Mouse (Mus musculus): ENCODE measurements around the gene Gabrg3. TPM values are rescaled to one million over a fixed set of nuclear protein-coding genes. Genes with fewer than 3 reads are reported as not detected.

Gabrg3 gene
- polyA plus RNA-seq, 1 experiment, result not detected

GRCm38 (mm10) chr7:57384112-57384511, 2.9 kb downstream of the Gabrg3 start:
- Histone ChIP-seq H3K27me3 (ENCODE audit: control insufficient read depth) (peaks cover 15% of the 10 kb centered on the region), H3K36me3 (ENCODE audit: control insufficient read depth) (no peaks in the 10 kb centered on the region)
- TF ChIP-seq TAL1 (IDR thresholded peaks at IDR 0.05; ENCODE audit: low read length) (no peak), GATA1 (IDR thresholded peaks at IDR 0.05; ENCODE audit: low read length) (no peak)

GRCm38 (mm10) chr7:57366013-57366390, 21.0 kb downstream of the Gabrg3 start:
- TF ChIP-seq TAL1 (IDR thresholded peaks at IDR 0.05; ENCODE audit: low read length) (no peak), GATA1 (IDR thresholded peaks at IDR 0.05; ENCODE audit: low read length) (no peak)
- H3K4me3 ChIP-seq (replicated peaks), result no peak overlapping the region

More at GRCm38 (mm10) chr7:57384112-57384511, 2.9 kb downstream of the Gabrg3 start:
- Histone ChIP-seq H3K4me3 (replicated peaks) (no peak overlapping the region), H3K4me1 (ENCODE audit: control insufficient read depth) (no peaks in the 10 kb centered on the region), H3K9me3 (ENCODE audit: control insufficient read depth, low read length) (no peaks in the 10 kb centered on the region; the same call in 1 of the 2 replicates)

GRCm38 (mm10) chr7:57365134-57366012, 21.6 kb downstream of the Gabrg3 start:
- Histone ChIP-seq H3K36me3 (ENCODE audit: control insufficient read depth) (no peaks in the 10 kb centered on the region), H3K4me3 (replicated peaks) (no peak overlapping the region), H3K9me3 (ENCODE audit: control insufficient read depth, low read length) (peaks cover 7% of the 10 kb centered on the region), H3K27me3 (ENCODE audit: control insufficient read depth) (no peaks in the 10 kb centered on the region), H3K4me1 (ENCODE audit: control insufficient read depth) (no peaks in the 10 kb centered on the region)
- TF ChIP-seq GATA1 (IDR thresholded peaks at IDR 0.05; ENCODE audit: low read length), result no peak
- TF ChIP-seq TAL1 (IDR thresholded peaks at IDR 0.05; ENCODE audit: low read length), result no peak

More at GRCm38 (mm10) chr7:57366013-57366390, 21.0 kb downstream of the Gabrg3 start:
- no peaks in the 10 kb centered on the region for H3K36me3 ChIP-seq (ENCODE audit: control insufficient read depth)
- H3K9me3 ChIP-seq (ENCODE audit: control insufficient read depth, low read length), result peaks cover 7% of the 10 kb centered on the region
- H3K4me1 ChIP-seq (ENCODE audit: control insufficient read depth), result no peaks in the 10 kb centered on the region
- no peaks in the 10 kb centered on the region for H3K27me3 ChIP-seq (ENCODE audit: control insufficient read depth)

- no peaks in the 10 kb centered on the region for H3K27me3 ChIP-seq (ENCODE audit: control insufficient read depth)
- H3K9me3 ChIP-seq (ENCODE audit: control insufficient read depth, low read length), result peaks cover 7% of the 10 kb centered on the region
- no peak overlapping the region for H3K4me3 ChIP-seq (replicated peaks)
- no peaks in the 10 kb centered on the region for H3K4me1 ChIP-seq (ENCODE audit: control insufficient read depth)
- TF ChIP-seq GATA1 (IDR thresholded peaks at IDR 0.05; ENCODE audit: low read length), result no peak
- TF ChIP-seq TAL1 (IDR thresholded peaks at IDR 0.05; ENCODE audit: low read length), result no peak
- no peaks in the 10 kb centered on the region for H3K36me3 ChIP-seq (ENCODE audit: control insufficient read depth)
Observed at GRCm38 (mm10) chr7:57363812-57364211, 23.2 kb downstream of the Gabrg3 start.

- Histone ChIP-seq H3K4me3 (replicated peaks) (no peak overlapping the region), H3K4me1 (ENCODE audit: control insufficient read depth) (no peaks in the 10 kb centered on the region), H3K27me3 (ENCODE audit: control insufficient read depth) (no peaks in the 10 kb centered on the region), H3K36me3 (ENCODE audit: control insufficient read depth) (no peaks in the 10 kb centered on the region), H3K9me3 (ENCODE audit: control insufficient read depth, low read length) (peaks cover 5% of the 10 kb centered on the region)
- TF ChIP-seq TAL1 (IDR thresholded peaks at IDR 0.05; ENCODE audit: low read length) (no peak), GATA1 (IDR thresholded peaks at IDR 0.05; ENCODE audit: low read length) (no peak)
Observed at GRCm38 (mm10) chr7:57357871-57358540, 29.0 kb downstream of the Gabrg3 start.

GRCm38 (mm10) chr7:57356565-57357301, 30.3 kb downstream of the Gabrg3 start:
- no peaks in the 10 kb centered on the region for H3K36me3 ChIP-seq (ENCODE audit: control insufficient read depth)
- TF ChIP-seq GATA1 (IDR thresholded peaks at IDR 0.05; ENCODE audit: low read length) (no peak), TAL1 (IDR thresholded peaks at IDR 0.05; ENCODE audit: low read length) (no peak)
- H3K27me3 ChIP-seq (ENCODE audit: control insufficient read depth), result no peaks in the 10 kb centered on the region
- no peaks in the 10 kb centered on the region for H3K4me1 ChIP-seq (ENCODE audit: control insufficient read depth)
- no peak overlapping the region for H3K4me3 ChIP-seq (replicated peaks)
- peaks cover 3% of the 10 kb centered on the region; the same call in 1 of the 2 replicates for H3K9me3 ChIP-seq (ENCODE audit: control insufficient read depth, low read length)

GRCm38 (mm10) chr7:57348774-57349173, 38.2 kb downstream of the Gabrg3 start:
- Histone ChIP-seq H3K9me3 (ENCODE audit: control insufficient read depth, low read length) (no peaks in the 10 kb centered on the region), H3K4me1 (ENCODE audit: control insufficient read depth) (no peaks in the 10 kb centered on the region), H3K36me3 (ENCODE audit: control insufficient read depth) (no peaks in the 10 kb centered on the region), H3K4me3 (replicated peaks) (no peak overlapping the region), H3K27me3 (ENCODE audit: control insufficient read depth) (no peaks in the 10 kb centered on the region)
- TF ChIP-seq GATA1 (IDR thresholded peaks at IDR 0.05; ENCODE audit: low read length) (no peak), TAL1 (IDR thresholded peaks at IDR 0.05; ENCODE audit: low read length) (no peak)

- Histone ChIP-seq H3K4me3 (replicated peaks) (no peak overlapping the region), H3K4me1 (ENCODE audit: control insufficient read depth) (no peaks in the 10 kb centered on the region), H3K27me3 (ENCODE audit: control insufficient read depth) (no peaks in the 10 kb centered on the region), H3K9me3 (ENCODE audit: control insufficient read depth, low read length) (no peaks in the 10 kb centered on the region), H3K36me3 (ENCODE audit: control insufficient read depth) (no peaks in the 10 kb centered on the region)
- TF ChIP-seq TAL1 (IDR thresholded peaks at IDR 0.05; ENCODE audit: low read length) (no peak), GATA1 (IDR thresholded peaks at IDR 0.05; ENCODE audit: low read length) (no peak)
Observed at GRCm38 (mm10) chr7:57341910-57342309, 45.1 kb downstream of the Gabrg3 start.
